Mouse (Mus musculus) bone marrow macrophage, adult 2 months (primary cell): Measurements from ENCODE around the gene Igsf9.

ENCODE experiments used
- CTCF ChIP-seq: IDR thresholded peaks from 2 replicates; pipeline ENCODE4 v1.5.1; 2012; ENCODE audit warnings: low read depth, mild to moderate bottlenecking, low read length, moderate library complexity
- POLR2A ChIP-seq: IDR thresholded peaks from 2 replicates; pipeline ENCODE4 v1.6.1; 2012; ENCODE audit warnings: mild to moderate bottlenecking, low read depth, low read length, borderline replicate concordance

DNA sequence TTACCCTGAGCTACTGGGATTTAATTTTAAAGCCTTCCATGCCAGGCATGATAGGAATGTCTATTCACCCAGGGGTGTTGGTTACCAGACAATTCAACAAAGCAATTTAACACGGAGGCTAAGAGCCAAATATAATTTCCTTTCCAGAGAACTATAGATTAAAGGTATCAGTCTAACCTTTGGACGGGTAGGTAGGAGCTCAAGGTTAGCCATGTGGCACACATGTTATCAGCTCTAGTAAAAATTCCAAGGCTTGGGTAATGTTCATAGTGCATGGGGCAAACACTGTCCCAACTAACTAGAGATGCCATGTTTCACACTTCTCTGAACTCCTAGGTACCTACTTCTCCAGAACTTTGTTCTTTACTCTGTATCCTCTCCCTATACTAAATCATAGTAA is 20.0 kb upstream of the Igsf9 start:
- TF ChIP-seq CTCF (no peak), POLR2A (no peak)
